Mouse (Mus musculus) lung, postnatal 0 days (tissue): ENCODE measurements at regions not wholly inside any gene's neighbourhood (a gene's known extent, or its start where the extent isn't known, plus 50 kb on each side); places are given as distances from the start of the nearest gene placed in this dataset.

Experiments
- ATAC-seq: fragments of 200-750 bp; cut with Nextera tagmentation; 2 replicates; pipeline ENCODE4 v1.8.0; 2017; ENCODE audit warnings: moderate library complexity
- DNase-seq: peaks from one replicate; pipeline ENCODE4 v3.0.0-alpha.2; 2016; ENCODE audit warnings: low spot score
- H3K27ac ChIP-seq: fragments of 300-500 bp; sonication (generic); 2 replicates; pipeline ENCODE4 v1.5.1; 2014; ENCODE audit warnings: antibody characterized with exemption, mild to moderate bottlenecking, low read length, mixed read lengths
- H3K27me3 ChIP-seq: fragments of 300-500 bp; sonication (generic); replicated peaks from 2 replicates; pipeline ENCODE4 v1.6.1; 2014; ENCODE audit warnings: low read length, mixed read lengths; ENCODE audit not compliant: insufficient read depth
- H3K36me3 ChIP-seq: fragments of 300-500 bp; sonication (generic); 2 replicates; pipeline ENCODE4 v1.6.1; 2014; ENCODE audit warnings: low read length, mixed read lengths; ENCODE audit not compliant: insufficient read depth
- H3K4me1 ChIP-seq: fragments of 300-500 bp; sonication (generic); 2 replicates; pipeline ENCODE4 v1.6.1; 2014; ENCODE audit warnings: antibody characterized with exemption, low read depth, low read length, mixed read lengths; ENCODE audit not compliant: insufficient read depth
- H3K4me2 ChIP-seq: fragments of 300-500 bp; sonication (generic); replicated peaks from 2 replicates; pipeline ENCODE4 v1.6.1; 2014; ENCODE audit warnings: low read depth, mild to moderate bottlenecking, low read length, moderate library complexity, mixed read lengths
- H3K4me3 ChIP-seq: fragments of 300-500 bp; sonication (generic); 2 replicates; pipeline ENCODE4 v1.5.1; 2014; ENCODE audit warnings: low read depth, low read length
- H3K9ac ChIP-seq: fragments of 300-500 bp; sonication (generic); replicated peaks from 2 replicates; pipeline ENCODE4 v1.6.1; 2014; ENCODE audit warnings: low read depth, mild to moderate bottlenecking
- H3K9me3 ChIP-seq: fragments of 300-500 bp; sonication (generic); 2 replicates; pipeline ENCODE4 v1.6.1; 2016; ENCODE audit warnings: low read length, mixed read lengths
- CTCF ChIP-seq: IDR thresholded peaks from 2 replicates; pipeline ENCODE4 v1.5.1; 2016; ENCODE audit warnings: antibody characterized with exemption, mild to moderate bottlenecking
- EP300 ChIP-seq: IDR thresholded peaks from 2 replicates; pipeline ENCODE4 v1.6.1; 2016; ENCODE audit warnings: antibody characterized with exemption, mild to moderate bottlenecking, control low read depth
- WGBS: fragments of 180-500 bp; shearing (Covaris S2); extraction: QIAGEN DNeasy Blood & Tissue Kit; methylation state at CpG from one replicate; pipeline ENCODE4 v1.1.7; 2014; 5-methylcytosine and 5-hydroxymethylcytosine counted together

DNA sequence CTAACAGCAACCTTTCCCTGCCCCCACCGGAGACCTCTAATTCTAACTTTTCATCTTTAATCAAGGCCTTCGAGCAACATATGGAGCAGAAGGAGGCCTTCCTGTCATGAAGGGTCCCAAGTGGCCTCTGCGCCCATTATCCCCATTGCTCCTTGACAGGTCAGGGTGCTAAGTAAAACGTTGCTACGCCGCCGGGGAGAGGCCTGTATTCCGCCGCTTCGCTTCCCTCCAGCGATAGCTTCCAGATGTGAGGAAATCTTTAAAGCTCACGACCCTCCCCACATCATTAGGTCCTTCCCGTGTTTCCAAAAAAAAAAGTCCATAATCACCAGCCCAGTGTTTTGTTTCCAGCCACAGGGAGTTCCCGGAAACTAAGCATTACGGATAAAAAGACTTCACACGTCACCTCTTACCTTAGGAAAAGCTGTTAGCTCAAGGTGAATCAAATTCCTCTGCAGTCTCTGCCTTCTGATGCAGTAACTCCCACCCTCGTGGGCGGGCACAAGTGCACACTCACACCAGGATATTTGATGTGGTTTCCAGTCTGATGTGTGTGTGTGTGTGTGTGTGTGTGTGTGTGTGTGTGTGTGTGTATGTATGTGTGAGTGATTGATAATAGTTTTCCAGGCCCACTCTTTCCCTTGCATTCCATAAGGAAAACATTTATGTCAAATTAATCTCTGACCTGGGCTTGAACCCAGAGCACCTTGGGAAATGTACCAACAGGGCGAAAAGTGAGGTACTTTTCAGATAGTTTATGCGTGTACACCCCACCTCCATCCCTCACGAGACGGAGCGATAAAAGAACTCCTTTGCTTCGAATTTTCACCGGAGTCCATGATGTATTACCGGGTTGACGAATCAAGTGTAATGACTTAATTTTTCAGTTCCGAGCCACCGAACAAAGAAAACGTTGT is 107.5 kb downstream of the Gm45692 start:
- H3K36me3 ChIP-seq: no peaks in the 10 kb centered on the region
- H3K9me3 ChIP-seq: no peaks in the 10 kb centered on the region
- ATAC-seq (no peak), DNase-seq (no peak)
- TF ChIP-seq CTCF (no peak), EP300 (no peak)
- no peak overlapping the region for H3K27ac ChIP-seq
- H3K9ac ChIP-seq: no peak overlapping the region
- no peak overlapping the region for H3K4me2 ChIP-seq
- 42% methylated on average over 30 of the region's 30 CpGs for whole genome bisulfite sequencing
- H3K4me1 ChIP-seq: no peaks in the 10 kb centered on the region
- H3K27me3 ChIP-seq: no peaks in the 10 kb centered on the region
- no peak overlapping the region for H3K4me3 ChIP-seq

GRCm38 (mm10) chr8:26227529-26227895 is 108.2 kb downstream of the Gm45692 start:
- Histone ChIP-seq H3K27ac (no peak overlapping the region), H3K9me3 (no peaks in the 10 kb centered on the region), H3K4me1 (no peaks in the 10 kb centered on the region), H3K4me3 (no peak overlapping the region), H3K9ac (no peak overlapping the region), H3K4me2 (no peak overlapping the region), H3K36me3 (no peaks in the 10 kb centered on the region), H3K27me3 (no peaks in the 10 kb centered on the region)
- 54% methylated on average over 5 of the region's 5 CpGs for WGBS
- DNase-seq (no peak), ATAC-seq (no peak)
- TF ChIP-seq EP300: no peak
- no peak for TF ChIP-seq CTCF

DNA sequence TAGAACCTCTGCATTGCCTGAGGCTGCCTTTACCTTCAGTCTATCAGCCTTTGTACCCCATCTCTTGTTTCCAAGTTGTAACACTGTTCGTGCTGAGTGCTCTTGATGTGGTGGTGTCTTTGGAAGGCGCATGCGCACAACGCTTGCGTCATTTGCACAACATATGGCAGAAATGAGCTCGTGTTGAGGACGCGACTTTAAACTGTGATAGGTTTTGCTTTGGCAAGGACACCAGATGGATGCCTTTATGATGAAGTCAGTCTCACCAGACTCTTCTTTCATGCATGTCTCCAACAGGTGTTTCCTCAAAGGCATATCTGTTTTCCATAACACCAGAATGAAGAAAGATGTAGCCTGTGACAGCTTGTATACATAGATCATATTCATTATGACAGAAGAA is 110.2 kb downstream of the Gm45692 start:
- 66% methylated on average over 8 of the region's 8 CpGs for WGBS
- no peaks in the 10 kb centered on the region for H3K9me3 ChIP-seq
- H3K27ac ChIP-seq: no peak overlapping the region
- H3K4me1 ChIP-seq: no peaks in the 10 kb centered on the region
- H3K9ac ChIP-seq: no peak overlapping the region
- H3K36me3 ChIP-seq: no peaks in the 10 kb centered on the region
- ATAC-seq: no peak
- no peak overlapping the region for H3K4me3 ChIP-seq
- DNase-seq: no peak
- H3K27me3 ChIP-seq: no peaks in the 10 kb centered on the region
- H3K4me2 ChIP-seq: no peak overlapping the region
- TF ChIP-seq CTCF: no peak
- no peak for TF ChIP-seq EP300

- H3K27me3 ChIP-seq: no peaks in the 10 kb centered on the region
- no peaks in the 10 kb centered on the region for H3K36me3 ChIP-seq
- WGBS: 81% methylated on average over 2 of the region's 2 CpGs
- no peak overlapping the region for H3K4me3 ChIP-seq
- no peak overlapping the region for H3K9ac ChIP-seq
- H3K4me1 ChIP-seq: no peaks in the 10 kb centered on the region
- H3K27ac ChIP-seq: no peak overlapping the region
- H3K4me2 ChIP-seq: no peak overlapping the region
- no peak for ATAC-seq
- no peaks in the 10 kb centered on the region for H3K9me3 ChIP-seq
- TF ChIP-seq EP300 (no peak), CTCF (no peak)
- no peak for DNase-seq
Measured at GRCm38 (mm10) chr8:26239075-26239474, 119.7 kb downstream of the Gm45692 start.

DNA sequence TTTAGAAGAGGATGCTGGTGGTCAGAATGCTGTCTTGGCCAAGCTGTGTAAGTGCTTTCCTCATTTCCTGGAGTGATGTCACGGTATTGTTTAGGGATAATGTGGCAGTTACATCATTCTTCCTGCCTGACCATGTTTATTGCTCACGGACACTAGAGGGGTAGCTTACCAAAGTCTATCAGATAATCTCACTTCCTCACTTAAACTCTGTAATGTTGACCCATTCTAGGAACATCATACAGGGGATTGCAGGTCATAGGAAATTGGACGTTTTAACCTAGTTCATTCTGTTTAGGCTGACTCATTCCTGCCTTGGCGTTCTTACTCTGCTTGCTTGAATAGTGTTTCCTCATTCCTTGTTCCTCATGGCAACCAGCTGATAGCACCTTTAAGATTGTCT is 120.3 kb downstream of the Gm45692 start:
- no peak overlapping the region for H3K4me3 ChIP-seq
- DNase-seq: peak; percentile 57
- no peak overlapping the region for H3K4me2 ChIP-seq
- 0 out of 2 replicates have a peak overlapping the region, but pooled peaks have one; percentile 4 for H3K27ac ChIP-seq
- H3K9ac ChIP-seq: no peak overlapping the region
- TF ChIP-seq EP300 (peak; percentile 75), CTCF (no peak)
- 27% methylated on average over 4 of the region's 4 CpGs for WGBS
- no peaks in the 10 kb centered on the region for H3K27me3 ChIP-seq
- H3K9me3 ChIP-seq: no peaks in the 10 kb centered on the region
- peak; percentile 78 for ATAC-seq
- no peaks in the 10 kb centered on the region for H3K4me1 ChIP-seq
- H3K36me3 ChIP-seq: no peaks in the 10 kb centered on the region

GRCm38 (mm10) chr8:26243743-26244142 is 124.4 kb downstream of the Gm45692 start:
- ATAC-seq (no peak), DNase-seq (peak; percentile 59)
- no peak overlapping the region for H3K4me2 ChIP-seq
- no peaks in the 10 kb centered on the region for H3K9me3 ChIP-seq
- H3K27me3 ChIP-seq: no peaks in the 10 kb centered on the region
- no peaks in the 10 kb centered on the region for H3K4me1 ChIP-seq
- no peak overlapping the region for H3K4me3 ChIP-seq
- H3K27ac ChIP-seq: no peak overlapping the region
- no peak for TF ChIP-seq CTCF
- no peak for TF ChIP-seq EP300
- 26% methylated on average over 4 of the region's 4 CpGs for WGBS
- H3K36me3 ChIP-seq: no peaks in the 10 kb centered on the region
- no peak overlapping the region for H3K9ac ChIP-seq
